In genomic region chr9:118109697-118110359, GRCm38 (mm10) we compare ENCODE assay signal across 23 mouse cellular contexts. TPM values are rescaled to one million over a fixed set of nuclear protein-coding genes. Genes with fewer than 3 reads are reported as not detected.
DNase-seq lines count a peak whose midpoint lies in the region; ATAC-seq and TF ChIP-seq lines count a peak whose summit lies in the region.
"Had no signal": no experiment of that assay in that cellular context is flagged by ENCODE, and none has a peak within 500 bp of the region (broad histone marks: within the 10 kb centered on the region; RNA-seq: fewer than 3 reads in every experiment).

No protein-coding gene starts in this region.

- ATAC-seq in forebrain, embryonic 12.5 days (ENCODE audit: low FRiP score) = no peak
- no peak for ATAC-seq in forebrain, embryonic 11.5 days (replicated peaks; ENCODE audit: low FRiP score)
- peak; percentile 33; the same call in 1 of the 2 replicates for ATAC-seq in megakaryocyte, adult 5-6 weeks (ENCODE audit: poor library complexity, severe bottlenecking)
- ATAC-seq: hindbrain, postnatal 0 days; intestine, postnatal 0 days had no signal

- H3K9ac ChIP-seq in forebrain, embryonic 12.5 days = no peak overlapping the region
- no peak overlapping the region for H3K9ac ChIP-seq in forebrain, embryonic 11.5 days (ENCODE audit: low read length)
- H3K9ac ChIP-seq: embryonic facial prominence, embryonic 12.5 days; heart, embryonic 15.5 days; limb, embryonic 12.5 days; lung, embryonic 15.5 days; midbrain, embryonic 12.5 days had no signal

- H3K27me3 ChIP-seq in forebrain, embryonic 12.5 days = peaks cover 19% of the 10 kb centered on the region; the same call in 1 of the 2 replicates
- H3K27me3 ChIP-seq in forebrain, embryonic 11.5 days (ENCODE audit: control insufficient read depth, insufficient read depth, low read length) = no peaks in the 10 kb centered on the region; the same call in 1 of the 2 replicates
- H3K27me3 ChIP-seq in thymus, adult 2 months (ENCODE audit: control insufficient read depth, insufficient read depth, low read length) = no peaks in the 10 kb centered on the region
- H3K27me3 ChIP-seq: embryonic facial prominence, embryonic 12.5 days; heart, embryonic 15.5 days; limb, embryonic 12.5 days; lung, embryonic 15.5 days; midbrain, embryonic 12.5 days had no signal

- 0 out of 2 replicates have a peak overlapping the region, but pooled peaks have one; percentile 9 for H3K27ac ChIP-seq in forebrain, embryonic 12.5 days
- H3K27ac ChIP-seq in forebrain, embryonic 11.5 days (ENCODE audit: low read depth, low read length) = no peak overlapping the region
- no peak overlapping the region for H3K27ac ChIP-seq in thymus, adult 2 months (ENCODE audit: control insufficient read depth, insufficient read depth, low read length)
- H3K27ac ChIP-seq: embryonic facial prominence, embryonic 12.5 days; heart, embryonic 10.5 days; heart, embryonic 15.5 days; hindbrain, postnatal 0 days; left cerebral cortex, adult 2 months; limb, embryonic 12.5 days; lung, embryonic 15.5 days; midbrain, embryonic 12.5 days had no signal

- no peaks in the 10 kb centered on the region for H3K36me3 ChIP-seq in forebrain, embryonic 12.5 days (replicated peaks)
- H3K36me3 ChIP-seq in forebrain, embryonic 11.5 days (ENCODE audit: control insufficient read depth, insufficient read depth, low read length) = no peaks in the 10 kb centered on the region
- H3K36me3 ChIP-seq in thymus, adult 2 months (ENCODE audit: control insufficient read depth, insufficient read depth, low read length) = no peaks in the 10 kb centered on the region
- H3K36me3 ChIP-seq: embryonic facial prominence, embryonic 12.5 days; limb, embryonic 12.5 days; lung, embryonic 15.5 days; midbrain, embryonic 12.5 days had no signal

- WGBS in forebrain, embryonic 12.5 days = 79% methylated on average over 7 of the region's 7 CpGs
- WGBS in forebrain, embryonic 11.5 days = 84% methylated on average over 7 of the region's 7 CpGs
- 43% methylated on average over 7 of the region's 7 CpGs for WGBS in thymus, adult 2 months

- no peak overlapping the region for H3K4me3 ChIP-seq in forebrain, embryonic 12.5 days (replicated peaks)
- no peak overlapping the region for H3K4me3 ChIP-seq in forebrain, embryonic 11.5 days (ENCODE audit: low read depth, low read length)
- no peak overlapping the region for H3K4me3 ChIP-seq in thymus, adult 2 months (ENCODE audit: control insufficient read depth, insufficient read depth, low read length)
- H3K4me3 ChIP-seq: embryonic facial prominence, embryonic 12.5 days; heart, embryonic 10.5 days; heart, embryonic 15.5 days; left cerebral cortex, adult 2 months; limb, embryonic 12.5 days; lung, embryonic 15.5 days; midbrain, embryonic 12.5 days had no signal

- no peak overlapping the region for H3K4me2 ChIP-seq in forebrain, embryonic 12.5 days
- no peak overlapping the region for H3K4me2 ChIP-seq in forebrain, embryonic 11.5 days (ENCODE audit: low read depth, low read length, severe bottlenecking)
- H3K4me2 ChIP-seq: embryonic facial prominence, embryonic 12.5 days; heart, embryonic 15.5 days; limb, embryonic 12.5 days; lung, embryonic 15.5 days; midbrain, embryonic 12.5 days had no signal

- no peak for TF ChIP-seq POLR2A in thymus, adult 2 months (IDR thresholded peaks at IDR 0.05; ENCODE audit: control insufficient read depth, extremely low read depth, insufficient read depth, low read length, poor library complexity)

- no peak for TF ChIP-seq CTCF in thymus, adult 2 months (IDR thresholded peaks at IDR 0.05; ENCODE audit: borderline replicate concordance, control insufficient read depth, extremely low read depth, insufficient read depth, low read length, poor library complexity)

- DNase-seq in forebrain, embryonic 11.5 days (ENCODE audit: low spot score) = no peak
- peak; percentile 8 for DNase-seq in thymus, adult 2 months
- DNase-seq in thymus, postnatal 10 days (ENCODE audit: low spot score in 2 of 2) = no peak
- DNase-seq in thymus, postnatal 36 days = peak; percentile 3 to 17
- DNase-seq in urinary bladder, adult 18-20 months (ENCODE audit: low spot score in 2 of 2) = no peak
- no peak for DNase-seq in layer of hippocampus, adult 9-10 months (ENCODE audit: low spot score)
- DNase-seq: cerebellum, adult 8-10 months; cerebellum, postnatal 36 days; embryo, embryonic 11 days; gastrocnemius, postnatal 25 days; kidney, adult 9 months; kidney, postnatal 10 days had no signal

- peaks cover 19% of the 10 kb centered on the region; the same call in 1 of the 2 replicates for H3K4me1 ChIP-seq in forebrain, embryonic 12.5 days
- H3K4me1 ChIP-seq in forebrain, embryonic 11.5 days (replicated peaks; ENCODE audit: control insufficient read depth, insufficient read depth, low read length) = no peaks in the 10 kb centered on the region
- no peaks in the 10 kb centered on the region; the same call in 1 of the 2 replicates for H3K4me1 ChIP-seq in thymus, adult 2 months (replicated peaks; ENCODE audit: control insufficient read depth, insufficient read depth, low read length)
- H3K4me1 ChIP-seq: embryonic facial prominence, embryonic 12.5 days; heart, embryonic 10.5 days; heart, embryonic 15.5 days; lung, embryonic 15.5 days had no signal

- no peaks in the 10 kb centered on the region for H3K9me3 ChIP-seq in forebrain, embryonic 12.5 days
- no peaks in the 10 kb centered on the region for H3K9me3 ChIP-seq in forebrain, embryonic 11.5 days (ENCODE audit: control insufficient read depth, low read length)
- H3K9me3 ChIP-seq: embryonic facial prominence, embryonic 12.5 days; heart, embryonic 10.5 days; heart, embryonic 15.5 days; limb, embryonic 12.5 days; lung, embryonic 15.5 days; midbrain, embryonic 12.5 days had no signal

RNA-seq across cellular contexts. Expression of gene Cmc1, which starts 40.1 kb away (rescaled TPM):
- polyA plus RNA-seq in forebrain, embryonic 12.5 days (2016; fragmentation: Nextera tagmentation; extraction: Ambion mirVana) = 42.8 and 44.2 TPM in 2 replicates
- 30.8 and 37.5 TPM in 2 replicates for polyA plus RNA-seq in forebrain, embryonic 11.5 days (2014; fragmentation: Nextera tagmentation; extraction: Ambion mirVana)
- 1.6 and 1.9 TPM in 2 replicates for polyA plus RNA-seq in thymus, adult 2 months (2012; rRNA removed)
- total RNA-seq in megakaryocyte, adult 5-6 weeks (2015) = 46.5 and 55.2 TPM in 2 replicates
- total RNA-seq in megakaryocyte, adult 5-6 weeks (2017) = 38.6 and 41.7 TPM in 2 replicates

Comparison
In these comparisons a context has a peak if more than half of its experiments do, and no peak if none do; other contexts are left out.
1. DNase-seq: peak in thymus, adult 2 months (single experiment) and thymus, postnatal 36 days (2 of 2); none in forebrain, embryonic 11.5 days (single experiment), thymus, postnatal 10 days (0 of 2), urinary bladder, adult 18-20 months (0 of 2) and layer of hippocampus, adult 9-10 months (single experiment).
2. RNA of gene Cmc1, which starts 40.1 kb away (polyA plus RNA-seq): 42.8 to 44.2 TPM in forebrain, embryonic 12.5 days and 30.8 to 37.5 TPM in forebrain, embryonic 11.5 days; 1.6 to 1.9 TPM in thymus, adult 2 months; every median in the first group is over 10 times any median in the second.